Mouse (Mus musculus) leukemia stem cell, adult 10-12 weeks (primary cell): Measurements from ENCODE around the gene Gm14419. TPM values are rescaled to one million over a fixed set of nuclear protein-coding genes. Genes with fewer than 3 reads are reported as not detected.

Source experiments
- polyA plus RNA-seq: library from polyadenylated mRNA; stranded (reverse); fragments of >175 nt; gene quantifications from 2 replicates; pipeline ENCODE4 v1.2.3, GENCODE M21; 2012; ENCODE audit warnings: low replicate concordance

Gm14419 gene
- not detected in 2 replicates for polyA plus RNA-seq

GRCm38 (mm10) chr2:177000656-177001055, at the start of gene Gm14419:
Gene Gm14419 (plus strand): TSS chr2:177000956.

Other genes starting within 250 kb of the Gm14419 start
- not detected in 2 replicates for gene Gm14295, start 202.3 kb upstream of the Gm14419 start, polyA plus RNA-seq
- not detected in 2 replicates for gene Gm14408, start 169.8 kb upstream of the Gm14419 start, polyA plus RNA-seq
- 0.20 and 0.46 TPM in 2 replicates for gene Gm14296, start 73.1 kb upstream of the Gm14419 start, polyA plus RNA-seq
- not detected in 2 replicates for gene Gm14401, start 73.4 kb downstream of the Gm14419 start, polyA plus RNA-seq
- 3.2 TPM in 1 of 2 replicates, not detected in the other for gene Gm14410, start 205.5 kb downstream of the Gm14419 start, polyA plus RNA-seq